Mouse (Mus musculus): Measurements from ENCODE around the gene Nfkbiz. TPM values are rescaled to one million over a fixed set of nuclear protein-coding genes. Genes with fewer than 3 reads are reported as not detected.

The Nfkbiz gene
- polyA plus RNA-seq, 1 experiment from 2014 or later: 2.2 TPM

DNA sequence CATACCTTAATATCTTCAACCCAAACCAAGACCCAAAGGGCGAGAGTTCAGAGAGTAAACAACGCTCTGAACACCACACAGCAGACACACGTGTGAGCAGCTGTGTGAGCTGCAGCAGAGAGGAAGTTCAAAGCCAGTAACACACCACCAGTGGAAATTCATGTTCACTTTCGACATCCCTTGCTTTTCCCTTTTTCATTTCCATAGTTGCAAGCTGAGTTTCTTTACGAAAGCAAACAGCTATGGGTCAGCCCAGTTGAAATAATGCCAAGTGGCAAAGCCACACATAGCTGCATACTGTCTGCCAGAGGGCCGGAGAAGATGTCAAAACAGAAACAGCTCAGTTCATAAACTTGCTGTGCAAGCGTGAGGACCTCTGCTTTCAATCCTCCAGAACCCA, 39.9 kb downstream of the Nfkbiz start:
- Histone ChIP-seq H3K27ac (ENCODE audit: low read length) (no peak overlapping the region), H3K27me3 (ENCODE audit: control insufficient read depth, insufficient read depth, low read depth, low read length) (no peaks in the 10 kb centered on the region), H3K4me3 (ENCODE audit: low read depth, low read length) (no peak overlapping the region), H3K9me3 (replicated peaks; ENCODE audit: control insufficient read depth, low read length) (no peaks in the 10 kb centered on the region), H3K36me3 (ENCODE audit: control insufficient read depth, insufficient read depth) (no peaks in the 10 kb centered on the region), H3K4me2 (ENCODE audit: low read depth, low read length) (no peak overlapping the region), H3K9ac (ENCODE audit: low read depth, low read length) (no peak overlapping the region), H3K4me1 (ENCODE audit: control insufficient read depth, low read depth, low read length) (no peaks in the 10 kb centered on the region)
- ATAC-seq (ENCODE audit: low read depth): peak; percentile 30; the same call in 1 of the 2 replicates
- WGBS (ENCODE audit: insufficient replicate concordance): 47% methylated on average over 7 of the region's 7 CpGs

GRCm38 (mm10) chr16:55790326-55790725, 48.4 kb downstream of the Nfkbiz start:
- no peak overlapping the region for H3K4me3 ChIP-seq (ENCODE audit: low read depth, low read length)
- H3K9me3 ChIP-seq (replicated peaks; ENCODE audit: control insufficient read depth, low read length): no peaks in the 10 kb centered on the region
- no peak overlapping the region; the same call in 1 of the 2 replicates for H3K27ac ChIP-seq (ENCODE audit: low read length)
- H3K9ac ChIP-seq (ENCODE audit: low read depth, low read length): no peak overlapping the region
- H3K36me3 ChIP-seq (ENCODE audit: control insufficient read depth, insufficient read depth): no peaks in the 10 kb centered on the region
- H3K4me1 ChIP-seq (ENCODE audit: control insufficient read depth, low read depth, low read length): no peaks in the 10 kb centered on the region
- H3K4me2 ChIP-seq (ENCODE audit: low read depth, low read length): no peak overlapping the region
- no peak for ATAC-seq (ENCODE audit: low read depth)
- WGBS (ENCODE audit: insufficient replicate concordance): 55% methylated on average over 7 of the region's 7 CpGs
- H3K27me3 ChIP-seq (ENCODE audit: control insufficient read depth, insufficient read depth, low read depth, low read length): no peaks in the 10 kb centered on the region

DNA sequence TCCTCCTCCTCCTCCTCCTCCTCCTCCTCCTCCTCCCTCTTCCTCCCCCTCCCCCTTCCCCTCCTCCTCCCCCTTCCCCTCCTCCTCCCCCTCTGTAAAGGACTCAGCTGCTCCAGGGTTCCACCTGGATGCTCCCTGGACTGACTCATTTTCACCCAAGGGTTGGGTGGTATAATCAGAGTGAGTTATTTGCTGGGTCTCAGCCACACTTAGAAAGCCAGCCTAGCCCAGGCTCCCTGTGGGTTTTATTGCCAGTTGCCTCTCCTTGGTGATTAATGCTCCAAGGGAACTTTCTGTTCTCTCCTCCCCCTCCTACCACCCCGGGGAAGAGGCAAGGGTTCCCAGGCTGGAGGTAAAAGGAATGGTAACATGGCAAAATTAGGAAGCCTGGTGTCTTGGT, 49.4 kb downstream of the Nfkbiz start:
- Histone ChIP-seq H3K36me3 (ENCODE audit: control insufficient read depth, insufficient read depth) (no peaks in the 10 kb centered on the region), H3K27ac (ENCODE audit: low read length) (no peak overlapping the region), H3K27me3 (ENCODE audit: control insufficient read depth, insufficient read depth, low read depth, low read length) (no peaks in the 10 kb centered on the region), H3K4me1 (ENCODE audit: control insufficient read depth, low read depth, low read length) (no peaks in the 10 kb centered on the region), H3K4me2 (ENCODE audit: low read depth, low read length) (no peak overlapping the region), H3K9ac (ENCODE audit: low read depth, low read length) (no peak overlapping the region), H3K9me3 (replicated peaks; ENCODE audit: control insufficient read depth, low read length) (no peaks in the 10 kb centered on the region), H3K4me3 (ENCODE audit: low read depth, low read length) (no peak overlapping the region)
- ATAC-seq (ENCODE audit: low read depth): no peak
- WGBS (ENCODE audit: insufficient replicate concordance): 19% methylated on average over 1 of the region's 1 CpGs

DNA sequence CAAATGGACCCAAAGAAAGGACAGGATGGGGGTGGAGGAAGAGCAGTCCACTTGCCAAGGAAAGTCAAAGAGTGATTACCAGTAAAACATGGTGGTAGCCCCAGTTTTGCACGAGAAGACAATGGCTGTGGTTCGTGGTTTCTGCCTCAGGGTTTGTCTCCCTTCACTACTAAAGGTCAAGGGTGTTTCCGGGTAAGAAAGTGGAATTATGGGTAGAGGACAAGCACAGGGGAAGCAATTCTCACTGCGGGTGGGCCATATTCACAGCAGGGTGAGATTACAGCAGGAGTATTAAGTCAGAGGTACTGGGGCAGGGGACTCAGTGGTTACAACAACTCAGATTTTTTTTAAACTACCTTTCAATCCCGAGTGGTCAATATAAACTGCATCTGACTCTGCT, 50.0 kb downstream of the Nfkbiz start:
- no peak overlapping the region for H3K27ac ChIP-seq (ENCODE audit: low read length)
- H3K9me3 ChIP-seq (replicated peaks; ENCODE audit: control insufficient read depth, low read length): no peaks in the 10 kb centered on the region
- no peaks in the 10 kb centered on the region for H3K4me1 ChIP-seq (ENCODE audit: control insufficient read depth, low read depth, low read length)
- H3K4me3 ChIP-seq (ENCODE audit: low read depth, low read length): no peak overlapping the region
- WGBS (ENCODE audit: insufficient replicate concordance): 32% methylated on average over 5 of the region's 5 CpGs
- H3K4me2 ChIP-seq (ENCODE audit: low read depth, low read length): no peak overlapping the region
- no peak overlapping the region for H3K9ac ChIP-seq (ENCODE audit: low read depth, low read length)
- H3K27me3 ChIP-seq (ENCODE audit: control insufficient read depth, insufficient read depth, low read depth, low read length): no peaks in the 10 kb centered on the region
- H3K36me3 ChIP-seq (ENCODE audit: control insufficient read depth, insufficient read depth): no peaks in the 10 kb centered on the region
- ATAC-seq (ENCODE audit: low read depth): no peak

GRCm38 (mm10) chr16:55787385-55788072, 51.2 kb downstream of the Nfkbiz start:
- Histone ChIP-seq H3K27ac (ENCODE audit: low read length) (no peak overlapping the region), H3K27me3 (ENCODE audit: control insufficient read depth, insufficient read depth, low read depth, low read length) (no peaks in the 10 kb centered on the region), H3K9me3 (replicated peaks; ENCODE audit: control insufficient read depth, low read length) (no peaks in the 10 kb centered on the region), H3K36me3 (ENCODE audit: control insufficient read depth, insufficient read depth) (no peaks in the 10 kb centered on the region), H3K4me2 (ENCODE audit: low read depth, low read length) (no peak overlapping the region), H3K9ac (ENCODE audit: low read depth, low read length) (no peak overlapping the region), H3K4me1 (ENCODE audit: control insufficient read depth, low read depth, low read length) (no peaks in the 10 kb centered on the region), H3K4me3 (ENCODE audit: low read depth, low read length) (no peak overlapping the region)
- WGBS (ENCODE audit: insufficient replicate concordance): 69% methylated on average over 13 of the region's 13 CpGs
- no peak for ATAC-seq (ENCODE audit: low read depth)

DNA sequence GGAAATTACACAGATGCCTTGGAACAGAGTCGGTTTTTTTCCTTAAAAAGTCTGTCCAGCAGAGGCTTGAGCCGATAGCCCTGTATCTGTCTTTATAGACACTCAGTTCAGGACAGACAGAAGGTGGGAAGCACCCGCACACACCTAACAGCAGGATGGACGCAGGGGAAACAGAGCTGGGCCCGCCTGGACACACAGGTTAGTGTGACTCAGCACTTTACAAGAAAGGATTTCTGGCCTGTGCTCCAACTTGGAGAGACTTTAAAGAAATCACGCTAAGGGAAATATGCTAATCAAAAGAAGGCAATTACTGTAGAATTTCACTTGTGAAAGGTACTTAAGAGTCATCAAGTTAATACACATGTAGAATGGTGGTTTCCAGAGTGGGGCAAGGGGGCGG, 54.3 kb downstream of the Nfkbiz start:
- 69% methylated on average over 7 of the region's 7 CpGs for WGBS (ENCODE audit: insufficient replicate concordance)
- Histone ChIP-seq H3K9ac (ENCODE audit: low read depth, low read length) (no peak overlapping the region), H3K9me3 (replicated peaks; ENCODE audit: control insufficient read depth, low read length) (no peaks in the 10 kb centered on the region), H3K4me3 (ENCODE audit: low read depth, low read length) (no peak overlapping the region), H3K4me2 (ENCODE audit: low read depth, low read length) (no peak overlapping the region), H3K4me1 (ENCODE audit: control insufficient read depth, low read depth, low read length) (no peaks in the 10 kb centered on the region; the same call in 1 of the 2 replicates), H3K27me3 (ENCODE audit: control insufficient read depth, insufficient read depth, low read depth, low read length) (no peaks in the 10 kb centered on the region), H3K36me3 (ENCODE audit: control insufficient read depth, insufficient read depth) (no peaks in the 10 kb centered on the region), H3K27ac (ENCODE audit: low read length) (no peak overlapping the region)
- no peak for ATAC-seq (ENCODE audit: low read depth)

DNA sequence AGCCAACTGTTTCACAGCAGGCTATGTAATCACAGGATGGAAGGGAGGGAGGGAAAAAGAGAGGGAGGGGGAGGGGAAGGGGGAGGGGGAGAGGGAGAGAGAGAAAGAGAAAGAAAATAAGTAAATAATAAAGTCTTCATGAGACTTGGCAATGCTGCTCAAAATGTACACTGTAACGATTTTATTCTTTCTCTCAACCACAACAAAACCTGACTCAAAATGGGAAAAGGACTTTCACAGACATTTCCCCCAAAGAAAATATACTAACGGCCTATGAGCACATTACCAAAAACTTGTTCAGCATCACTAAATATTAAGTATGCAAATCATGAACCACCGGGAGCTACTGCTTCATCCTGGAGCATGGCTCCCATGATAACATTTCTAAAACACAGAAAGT, 54.8 kb downstream of the Nfkbiz start:
- H3K4me1 ChIP-seq (ENCODE audit: control insufficient read depth, low read depth, low read length): no peaks in the 10 kb centered on the region; the same call in 1 of the 2 replicates
- H3K27me3 ChIP-seq (ENCODE audit: control insufficient read depth, insufficient read depth, low read depth, low read length): no peaks in the 10 kb centered on the region
- no peak overlapping the region for H3K4me2 ChIP-seq (ENCODE audit: low read depth, low read length)
- H3K36me3 ChIP-seq (ENCODE audit: control insufficient read depth, insufficient read depth): no peaks in the 10 kb centered on the region
- H3K27ac ChIP-seq (ENCODE audit: low read length): no peak overlapping the region
- H3K4me3 ChIP-seq (ENCODE audit: low read depth, low read length): no peak overlapping the region
- 71% methylated on average over 3 of the region's 3 CpGs for WGBS (ENCODE audit: insufficient replicate concordance)
- ATAC-seq (ENCODE audit: low read depth): no peak
- H3K9me3 ChIP-seq (replicated peaks; ENCODE audit: control insufficient read depth, low read length): no peaks in the 10 kb centered on the region
- no peak overlapping the region for H3K9ac ChIP-seq (ENCODE audit: low read depth, low read length)

- Histone ChIP-seq H3K27me3 (ENCODE audit: control insufficient read depth, insufficient read depth, low read depth, low read length) (no peaks in the 10 kb centered on the region), H3K4me1 (ENCODE audit: control insufficient read depth, low read depth, low read length) (no peaks in the 10 kb centered on the region; the same call in 1 of the 2 replicates), H3K4me3 (ENCODE audit: low read depth, low read length) (no peak overlapping the region), H3K9ac (ENCODE audit: low read depth, low read length) (no peak overlapping the region), H3K9me3 (replicated peaks; ENCODE audit: control insufficient read depth, low read length) (no peaks in the 10 kb centered on the region), H3K4me2 (ENCODE audit: low read depth, low read length) (no peak overlapping the region), H3K36me3 (ENCODE audit: control insufficient read depth, insufficient read depth) (no peaks in the 10 kb centered on the region), H3K27ac (ENCODE audit: low read length) (no peak overlapping the region)
- no peak for ATAC-seq (ENCODE audit: low read depth)
- 51% methylated on average over 2 of the region's 2 CpGs for WGBS (ENCODE audit: insufficient replicate concordance)
Measured at GRCm38 (mm10) chr16:55782911-55783310, 55.8 kb downstream of the Nfkbiz start.

GRCm38 (mm10) chr16:55781809-55782208, 56.9 kb downstream of the Nfkbiz start:
- no peaks in the 10 kb centered on the region; the same call in 1 of the 2 replicates for H3K4me1 ChIP-seq (ENCODE audit: control insufficient read depth, low read depth, low read length)
- H3K36me3 ChIP-seq (ENCODE audit: control insufficient read depth, insufficient read depth): no peaks in the 10 kb centered on the region
- peak; percentile 97 for ATAC-seq (ENCODE audit: low read depth)
- no peak overlapping the region for H3K4me2 ChIP-seq (ENCODE audit: low read depth, low read length)
- no peaks in the 10 kb centered on the region for H3K9me3 ChIP-seq (replicated peaks; ENCODE audit: control insufficient read depth, low read length)
- H3K27me3 ChIP-seq (ENCODE audit: control insufficient read depth, insufficient read depth, low read depth, low read length): no peaks in the 10 kb centered on the region
- no peak overlapping the region for H3K4me3 ChIP-seq (ENCODE audit: low read depth, low read length)
- 31% methylated on average over 5 of the region's 5 CpGs for WGBS (ENCODE audit: insufficient replicate concordance)
- no peak overlapping the region for H3K9ac ChIP-seq (ENCODE audit: low read depth, low read length)
- H3K27ac ChIP-seq (ENCODE audit: low read length): no peak overlapping the region

All from liver, embryonic 16.5 days (tissue).